Mouse (Mus musculus) retina, embryonic 14.5 days (tissue): ENCODE measurements around the gene Nyap1.
A peak's percentile ranks its signal among the peaks of the same experiment; 100 is the strongest.

ENCODE experiments used
- DNase-seq: peaks from one replicate; pipeline ENCODE4 v3.0.0-alpha.2; 2015; ENCODE audit warnings: low spot score

The Nyap1 gene

GRCm38 (mm10) chr5:137699080-137699479 is 42.3 kb downstream of the Nyap1 start:
- no peak for DNase-seq

- no peak for DNase-seq
Observed at GRCm38 (mm10) chr5:137695930-137696329, 45.5 kb downstream of the Nyap1 start.

- DNase-seq = no peak
Observed at GRCm38 (mm10) chr5:137694796-137695195, 46.6 kb downstream of the Nyap1 start.

- no peak for DNase-seq
Observed at GRCm38 (mm10) chr5:137691881-137692280, 49.5 kb downstream of the Nyap1 start.

- DNase-seq = no peak
Observed at GRCm38 (mm10) chr5:137690531-137690930, 50.9 kb downstream of the Nyap1 start.

GRCm38 (mm10) chr5:137689974-137690373 is 51.4 kb downstream of the Nyap1 start:
- DNase-seq = no peak

GRCm38 (mm10) chr5:137686127-137686790 is 55.1 kb downstream of the Nyap1 start:
- no peak for DNase-seq

GRCm38 (mm10) chr5:137685653-137686052 is 55.8 kb downstream of the Nyap1 start:
- DNase-seq = no peak

GRCm38 (mm10) chr5:137684294-137685123 is 56.9 kb downstream of the Nyap1 start, which contains the start of gene Agfg2:
Gene Agfg2, minus strand, starts transcription at chr5:137684726.
- DNase-seq = peak; percentile 99

GRCm38 (mm10) chr5:137683388-137684293 is 57.8 kb downstream of the Nyap1 start:
- peak; percentile 28 for DNase-seq

- DNase-seq = no peak
Observed at GRCm38 (mm10) chr5:137682526-137682925, 58.9 kb downstream of the Nyap1 start.
